Mouse (Mus musculus) granulocyte monocyte progenitor cell, adult 5-6 weeks (primary cell): ENCODE results near the gene Mecr. TPM values are rescaled to one million over a fixed set of nuclear protein-coding genes. Genes with fewer than 3 reads are reported as not detected.

Experiments
- ATAC-seq: replicated peaks from 2 replicates; pipeline ENCODE4 v1.8.0; 2016; ENCODE audit warnings: mild to moderate bottlenecking, moderate TSS enrichment, inconsistent platforms; ENCODE audit not compliant: poor library complexity, severe bottlenecking
- total RNA-seq, 2 experiments: library from RNA; stranded (forward) in 1 of 2; stranded (reverse) in 1 of 2; fragments of 200-712, 200-1000 nt in 1 of 2; fragments of >200 nt in 1 of 2; fragmentation: Nextera tagmentation in 1 of 2; gene quantifications; 2 replicates each; pipeline ENCODE4 v1.2.3; 2014 to 2017

The Mecr gene
- total RNA-seq, 2 experiments from 2014 or later, result 28.4 to 40.0 TPM

GRCm38 (mm10) chr4:131883571-131883970 is 40.3 kb downstream of the Mecr start:
- ATAC-seq, result no peak

DNA sequence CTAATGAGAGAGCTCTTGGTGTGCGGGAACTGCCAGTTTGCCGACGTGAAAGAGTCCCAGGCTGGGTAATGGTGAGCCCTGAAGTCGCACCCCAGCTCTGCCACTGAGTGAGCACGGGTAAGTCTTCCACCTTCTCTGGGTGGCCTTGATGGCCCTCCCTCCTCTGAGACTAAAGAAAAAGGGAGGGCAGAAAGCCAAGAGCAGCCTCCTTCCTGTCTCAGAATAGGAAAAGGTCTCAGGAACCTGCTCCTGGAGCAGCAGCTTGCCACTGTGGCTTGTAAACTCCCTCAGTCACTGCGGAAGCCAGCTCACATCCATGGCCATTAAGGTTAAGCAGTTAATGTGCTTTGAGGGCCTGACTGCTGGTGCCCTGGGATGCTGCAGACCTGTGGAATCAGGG is 42.1 kb downstream of the Mecr start:
- ATAC-seq, result no peak

GRCm38 (mm10) chr4:131888564-131888963 is 45.3 kb downstream of the Mecr start:
- no peak for ATAC-seq

- no peak for ATAC-seq
Observed at GRCm38 (mm10) chr4:131890692-131891091, 47.4 kb downstream of the Mecr start.

DNA sequence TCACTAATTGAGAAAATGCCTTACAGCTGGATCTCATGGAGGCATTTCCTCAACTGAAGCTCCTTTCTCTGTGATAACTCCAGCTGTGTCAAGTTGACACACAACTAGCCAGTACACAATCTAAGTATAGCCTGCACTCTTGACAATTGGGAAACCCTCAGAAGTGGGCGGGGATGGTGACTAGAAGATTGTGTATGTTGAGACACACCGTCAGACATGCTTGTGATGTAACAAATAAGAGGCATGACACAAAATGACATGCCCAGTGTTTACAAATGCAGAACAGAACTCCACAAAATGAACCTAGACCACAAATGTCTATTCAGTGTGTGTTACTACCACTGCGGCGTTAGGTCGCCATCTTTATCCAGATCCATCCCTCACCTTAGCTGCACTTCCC is 53.8 kb downstream of the Mecr start:
- ATAC-seq, result peak; percentile 27

DNA sequence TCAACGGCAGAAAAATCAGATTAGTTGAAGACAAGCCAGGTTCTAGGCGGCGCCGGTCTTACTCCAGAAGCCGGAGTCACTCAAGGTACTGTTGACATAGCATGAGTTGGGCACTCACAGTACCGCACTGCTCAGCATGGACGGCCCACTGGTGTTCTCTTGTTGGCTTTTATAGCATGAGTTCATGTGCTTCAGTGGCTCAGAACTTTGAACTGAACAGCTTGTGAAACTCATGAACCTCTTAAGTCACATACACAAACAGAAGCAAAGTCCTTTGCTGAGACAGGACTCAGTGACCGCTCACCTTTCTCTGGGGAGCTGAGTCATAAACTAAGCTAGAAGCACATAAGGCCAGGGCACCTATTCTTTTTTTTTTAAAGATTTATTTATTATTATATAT is 54.5 kb downstream of the Mecr start:
- ATAC-seq, result no peak

DNA sequence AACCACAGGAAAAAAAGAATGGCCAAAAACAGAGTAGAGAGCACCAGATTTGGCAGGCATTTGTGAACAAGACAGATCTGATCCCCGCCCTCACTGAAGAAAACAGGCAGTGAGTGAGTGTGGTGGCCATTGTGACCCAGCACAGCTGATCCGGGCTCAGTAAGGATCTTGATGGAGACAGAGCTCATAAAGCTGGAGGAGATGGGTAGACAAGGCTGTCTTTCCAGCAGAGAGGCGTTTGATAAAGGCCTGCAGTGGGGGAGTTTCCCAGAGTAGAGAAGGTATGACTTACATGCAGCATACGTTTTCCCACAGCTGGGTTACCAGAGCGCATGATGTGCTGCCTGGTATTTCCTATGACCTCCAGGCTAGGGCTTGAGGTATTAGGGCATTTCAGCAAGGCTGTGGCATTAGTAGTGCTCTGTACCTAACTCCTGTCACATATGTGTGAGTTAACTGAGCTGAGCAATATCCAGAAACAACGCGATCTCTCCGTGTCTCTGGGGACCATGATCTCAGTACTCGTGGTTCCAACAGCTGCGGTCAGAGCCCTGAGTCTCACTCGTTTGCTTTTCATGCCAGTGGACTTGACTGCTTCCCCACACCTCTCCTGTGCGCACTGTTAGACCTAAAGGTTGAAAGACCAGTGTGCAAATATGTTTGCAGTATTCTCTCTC is 55.4 kb downstream of the Mecr start:
- ATAC-seq, result no peak

GRCm38 (mm10) chr4:131899180-131899554 is 55.9 kb downstream of the Mecr start:
- ATAC-seq, result no peak

DNA sequence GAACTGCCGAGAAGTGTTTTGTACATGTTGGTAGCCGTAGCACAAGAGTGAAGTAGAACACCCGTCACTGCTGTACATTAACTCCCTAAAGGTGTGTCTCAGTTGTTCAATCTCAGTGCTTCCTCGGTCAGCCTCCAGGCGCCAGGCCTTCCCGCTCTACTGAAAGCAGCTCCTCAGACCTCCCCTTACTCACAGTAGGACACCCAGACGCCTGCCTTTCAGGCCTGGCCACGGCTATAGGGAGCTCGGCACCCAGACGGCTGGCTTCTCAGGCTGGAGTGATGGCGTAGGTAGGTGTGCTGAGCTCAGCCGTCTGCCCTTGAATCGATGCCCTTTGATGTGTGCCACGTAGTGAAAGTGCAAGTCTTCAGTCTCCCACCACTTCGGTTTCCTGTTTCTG is 57.8 kb downstream of the Mecr start:
- ATAC-seq, result no peak

GRCm38 (mm10) chr4:131904478-131904877 is 61.2 kb downstream of the Mecr start:
- peak; percentile 59 for ATAC-seq

- ATAC-seq, result no peak
Observed at GRCm38 (mm10) chr4:131906423-131906822, 63.2 kb downstream of the Mecr start.

DNA sequence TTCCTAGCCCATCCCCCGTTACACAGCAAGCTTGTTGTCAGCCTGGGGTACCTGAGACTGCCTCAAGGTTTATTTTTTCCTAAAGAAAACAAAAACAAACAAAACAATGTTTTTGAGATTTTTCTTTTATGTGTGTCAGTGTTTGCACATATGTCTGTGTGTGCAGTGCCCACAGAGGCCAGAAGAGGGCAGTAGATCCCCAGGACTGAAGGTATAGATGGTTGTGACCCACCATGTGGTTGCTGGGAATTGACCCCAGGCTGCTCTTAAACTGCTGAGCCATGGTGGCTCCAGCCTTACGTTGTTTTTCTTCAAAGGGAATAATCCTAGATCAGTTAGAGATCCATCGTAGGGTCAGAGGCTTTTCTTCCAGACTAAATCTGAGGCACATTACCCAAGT is 64.6 kb downstream of the Mecr start:
- no peak for ATAC-seq

DNA sequence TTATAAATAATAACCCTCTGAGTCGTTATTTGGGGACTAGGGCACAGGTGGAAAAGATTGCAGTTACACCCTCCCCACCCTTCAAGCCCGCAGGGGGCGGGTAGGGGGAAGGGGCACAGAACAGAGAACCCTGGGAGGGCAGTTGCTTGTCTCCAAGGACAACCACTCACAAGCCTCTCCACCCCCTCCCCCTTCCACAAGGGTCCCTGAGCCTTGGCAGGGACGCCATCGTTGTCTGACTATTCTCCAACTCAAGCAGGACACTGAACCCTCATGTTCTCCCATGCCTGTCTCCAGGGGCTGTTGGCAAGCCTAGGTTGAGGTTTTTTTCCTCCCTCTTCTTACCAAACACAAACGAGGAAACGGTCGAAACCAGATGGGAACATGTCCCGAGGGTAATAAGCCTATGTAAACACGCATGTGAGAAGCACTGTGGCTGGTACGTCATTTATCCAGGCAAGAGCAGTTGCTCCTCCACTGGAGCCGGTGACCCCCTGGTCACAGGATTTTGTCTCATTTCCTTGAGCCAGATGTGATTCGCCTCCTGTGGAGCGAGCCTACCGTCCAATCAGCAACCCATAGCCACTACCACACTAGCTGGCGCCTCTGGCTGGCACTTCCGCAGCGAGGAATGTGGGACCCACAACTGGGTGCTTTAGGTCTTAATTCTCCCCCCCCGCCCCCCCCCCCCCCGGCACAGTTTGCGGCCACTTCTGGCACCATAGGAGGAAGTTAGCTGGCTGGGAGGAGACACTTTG is 67.1 kb downstream of the Mecr start:
- ATAC-seq, result peak; percentile 84

DNA sequence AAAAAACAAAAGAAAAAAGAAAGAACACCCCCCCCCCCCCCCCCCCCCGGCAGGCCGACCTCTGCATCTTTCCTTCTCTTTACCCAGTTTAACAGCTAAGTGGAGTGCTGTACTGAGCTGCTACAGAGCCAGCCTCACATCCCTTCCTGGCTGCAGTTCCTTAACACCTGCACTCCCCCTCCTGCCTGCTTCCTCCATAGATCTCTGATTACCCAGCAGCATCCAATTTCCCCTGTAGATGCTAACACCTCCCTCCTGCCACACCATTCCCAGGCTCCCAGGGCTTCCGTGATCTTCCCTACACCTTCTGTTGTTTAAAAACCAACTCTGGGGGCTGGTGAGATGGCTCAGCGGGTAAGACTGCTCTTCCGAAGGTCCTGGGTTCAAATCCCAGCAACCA is 68.3 kb downstream of the Mecr start:
- no peak for ATAC-seq

DNA sequence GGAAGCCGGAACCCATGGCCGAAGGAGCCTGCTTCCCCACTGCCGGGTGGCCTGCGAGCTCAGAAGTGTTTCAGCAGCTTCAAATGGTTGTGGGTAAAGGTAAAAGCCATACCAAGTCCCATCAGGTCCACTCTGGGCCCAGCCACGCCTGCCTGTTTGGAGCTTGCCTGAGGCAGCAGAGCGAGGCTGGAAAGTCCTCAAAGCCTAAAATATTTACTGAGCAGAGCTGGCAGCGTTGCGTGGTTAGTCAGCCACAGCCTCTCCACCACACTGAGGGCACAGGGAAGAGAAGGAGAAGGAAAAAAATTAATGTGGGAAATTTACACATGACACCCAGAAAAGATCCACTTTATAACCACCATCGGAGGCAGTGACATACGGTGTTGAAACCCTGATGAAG is 70.3 kb downstream of the Mecr start:
- no peak for ATAC-seq

- no peak for ATAC-seq
Observed at GRCm38 (mm10) chr4:131914046-131914643, 70.9 kb downstream of the Mecr start.

- ATAC-seq, result no peak
Observed at GRCm38 (mm10) chr4:131914891-131915469, 71.7 kb downstream of the Mecr start.

- no peak for ATAC-seq
Observed at GRCm38 (mm10) chr4:131915821-131916328, 72.6 kb downstream of the Mecr start.

DNA sequence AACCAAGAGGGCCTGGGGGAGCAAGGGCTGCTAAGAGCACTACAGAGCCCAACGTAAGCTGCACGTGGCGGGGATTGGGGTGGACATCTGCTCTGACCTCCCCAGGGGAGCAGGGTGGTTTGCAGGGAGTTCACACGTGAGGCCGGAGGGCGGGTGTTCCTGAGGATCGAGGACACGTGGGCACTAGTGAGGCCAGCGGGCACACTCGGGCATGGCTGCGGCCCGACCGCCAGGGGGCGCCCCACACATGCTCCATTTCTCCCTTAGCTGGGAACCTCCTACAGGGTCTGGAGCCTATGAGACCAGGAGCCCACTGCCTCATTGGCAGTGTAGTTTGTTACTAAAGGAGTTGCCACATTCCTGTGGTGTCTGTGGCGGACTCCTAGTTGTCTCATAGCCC is 73.2 kb downstream of the Mecr start:
- ATAC-seq, result peak; percentile 69

- ATAC-seq, result no peak
Observed at GRCm38 (mm10) chr4:131917010-131917555, 73.8 kb downstream of the Mecr start.
